Mouse (Mus musculus): ENCODE results near the gene Clec2i.
"Not testable (repeated sequence)": the region's sequence is repeated elsewhere in the genome, so short reads cannot be mapped to it uniquely, and the experiment has no call there.

The Clec2i gene

DNA sequence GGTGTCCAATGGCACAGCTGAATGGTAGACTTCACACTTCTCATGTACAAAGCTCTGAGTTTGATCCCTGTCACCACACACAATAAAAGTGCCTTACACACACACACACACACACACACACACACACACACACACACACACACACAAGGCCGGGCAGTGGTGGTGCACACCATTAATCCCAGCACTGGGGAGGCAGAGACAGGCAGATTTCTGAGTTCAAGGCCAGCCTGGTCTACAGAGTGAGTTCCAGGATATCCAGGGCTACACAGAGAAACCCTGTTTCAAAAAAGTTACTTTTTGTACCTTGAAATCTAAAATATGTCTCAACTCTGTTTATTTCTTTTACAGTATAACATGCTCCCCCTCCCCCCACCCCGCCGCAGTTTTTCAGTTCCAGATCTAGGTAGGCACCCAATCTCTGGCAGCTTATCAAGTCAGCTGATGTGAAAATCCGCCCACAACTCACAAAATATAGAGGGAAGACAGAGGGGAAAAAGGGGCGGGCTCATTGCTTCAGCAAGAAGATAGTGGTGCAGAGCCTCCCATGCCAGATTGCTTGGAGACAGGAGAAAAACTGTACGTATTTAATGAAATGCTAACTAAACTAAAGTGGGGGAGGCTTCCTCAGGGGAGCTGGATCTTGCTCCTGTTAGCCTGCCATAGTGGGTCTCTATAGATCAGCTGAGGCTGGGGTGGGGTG lies at the start of gene Clec2i:
TSS of gene Clec2i (plus strand) at position 498 of the 700 bp plus-strand sequence.
- not testable (repeated sequence) for DNase-seq (ENCODE audit: low read depth in 1 of 2, low spot score in 2 of 2)

DNA sequence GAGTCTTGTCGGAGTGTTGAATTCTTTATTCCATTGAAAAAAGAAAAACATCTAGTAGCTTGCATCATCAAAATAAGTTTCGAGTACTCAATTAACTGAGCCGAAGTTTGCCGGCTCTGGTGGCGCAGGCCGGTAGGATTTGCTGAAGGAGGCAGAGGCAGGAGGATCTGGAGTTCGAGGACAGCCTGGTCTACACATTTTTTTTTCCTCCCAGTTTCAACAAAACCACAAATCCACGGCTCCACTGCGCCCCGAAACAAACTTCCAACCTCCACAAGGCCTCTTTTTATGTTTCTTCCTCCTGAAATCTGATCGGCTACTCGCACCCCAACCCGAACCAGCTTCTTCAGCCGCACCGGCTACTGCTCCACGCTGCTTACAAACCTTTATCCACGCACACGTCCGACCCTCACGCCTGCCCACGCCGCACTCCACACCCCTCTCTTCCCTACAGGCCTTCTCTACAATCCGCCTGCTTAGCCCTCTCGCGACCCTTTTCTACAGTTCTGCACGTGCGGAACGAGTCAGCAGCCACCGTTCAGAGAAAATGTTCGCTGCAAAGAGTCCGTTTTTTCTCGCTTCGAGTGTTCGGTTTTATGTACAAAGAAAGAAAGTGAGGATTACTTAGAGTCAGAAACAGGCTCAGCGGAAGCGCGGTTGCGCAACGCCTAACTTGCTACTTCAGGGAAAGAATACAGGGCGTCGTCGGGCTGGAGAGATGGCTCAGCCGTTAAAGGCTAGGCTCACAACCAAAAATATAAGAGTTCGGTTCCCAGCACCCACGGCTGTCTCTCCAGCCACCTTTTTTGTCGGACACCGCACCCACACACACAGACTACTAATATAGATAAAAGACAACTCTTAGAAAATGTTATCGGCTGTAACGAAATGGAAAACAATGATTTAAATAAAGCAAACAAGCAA lies 48.8 kb upstream of the Clec2i start:
- peak; percentile 86 to 94 for DNase-seq (ENCODE audit: low read depth in 1 of 2, low spot score in 2 of 2)

DNA sequence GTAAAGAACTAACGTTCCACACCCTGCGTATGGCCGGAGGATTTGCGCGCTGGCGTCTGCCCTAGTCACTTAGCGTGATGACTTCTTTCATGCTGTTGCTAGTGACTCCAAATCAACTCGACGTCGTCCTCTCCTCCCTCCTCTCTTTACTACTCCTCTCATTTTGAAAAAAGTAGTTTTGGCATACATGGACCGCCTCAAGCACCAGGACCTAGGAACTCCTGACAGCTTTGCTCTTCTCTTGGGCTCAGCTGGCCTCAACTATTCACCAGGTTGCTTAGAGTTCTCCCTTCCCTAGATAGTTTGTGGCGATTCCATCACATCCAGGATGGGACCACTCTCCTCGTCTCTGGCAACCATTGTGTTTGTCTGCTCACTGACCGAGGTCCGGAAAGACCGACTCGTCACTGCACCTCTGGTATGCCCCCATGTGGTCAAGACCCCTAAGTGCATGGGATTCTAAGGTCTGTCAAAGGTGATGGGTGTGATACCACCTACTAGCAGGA lies 48.1 kb upstream of the Clec2i start:
- peak; percentile 75 to 87 for DNase-seq (ENCODE audit: low read depth in 1 of 2, low spot score in 2 of 2)

DNA sequence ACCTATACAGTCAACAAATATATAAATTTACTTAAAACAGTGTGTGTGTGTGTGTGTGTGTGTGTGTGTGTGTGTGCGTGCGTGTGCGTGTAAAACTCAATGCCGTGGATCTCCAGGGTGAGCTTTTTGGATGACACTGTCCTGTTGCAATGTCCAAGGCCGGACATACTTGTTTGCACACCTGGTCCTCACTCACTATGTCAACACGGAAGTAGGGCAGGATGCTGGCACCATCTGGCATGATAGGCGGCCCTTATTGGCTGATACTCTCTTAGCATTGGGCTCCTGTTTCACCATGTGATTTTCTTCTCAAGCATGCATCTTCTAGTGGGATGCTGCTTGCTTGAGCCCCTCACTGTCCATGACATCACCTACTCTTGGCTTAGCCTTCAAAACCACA lies 47.5 kb upstream of the Clec2i start:
- DNase-seq (ENCODE audit: low read depth in 1 of 2, low spot score in 2 of 2), result no peak

DNA sequence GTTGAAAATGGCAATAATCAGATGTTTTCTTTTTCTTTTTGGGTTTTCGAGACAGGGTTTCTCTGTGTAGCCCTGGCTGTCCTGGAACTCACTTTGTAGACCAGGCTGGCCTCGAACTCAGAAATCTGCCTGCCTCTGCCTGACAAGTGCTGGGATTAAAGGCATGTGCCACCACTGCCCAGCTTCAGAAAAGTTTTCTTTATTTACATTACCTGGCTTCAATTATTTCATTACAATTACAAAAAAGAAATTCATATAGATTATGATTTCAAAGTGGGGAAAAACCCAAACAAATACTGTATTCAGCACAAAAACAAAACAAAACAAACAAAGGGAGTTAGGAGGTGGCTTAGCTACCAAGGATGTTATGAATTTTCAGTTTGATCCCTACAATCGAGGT lies 46.7 kb upstream of the Clec2i start:
- not testable (repeated sequence) for DNase-seq (ENCODE audit: low read depth in 1 of 2, low spot score in 2 of 2)

DNA sequence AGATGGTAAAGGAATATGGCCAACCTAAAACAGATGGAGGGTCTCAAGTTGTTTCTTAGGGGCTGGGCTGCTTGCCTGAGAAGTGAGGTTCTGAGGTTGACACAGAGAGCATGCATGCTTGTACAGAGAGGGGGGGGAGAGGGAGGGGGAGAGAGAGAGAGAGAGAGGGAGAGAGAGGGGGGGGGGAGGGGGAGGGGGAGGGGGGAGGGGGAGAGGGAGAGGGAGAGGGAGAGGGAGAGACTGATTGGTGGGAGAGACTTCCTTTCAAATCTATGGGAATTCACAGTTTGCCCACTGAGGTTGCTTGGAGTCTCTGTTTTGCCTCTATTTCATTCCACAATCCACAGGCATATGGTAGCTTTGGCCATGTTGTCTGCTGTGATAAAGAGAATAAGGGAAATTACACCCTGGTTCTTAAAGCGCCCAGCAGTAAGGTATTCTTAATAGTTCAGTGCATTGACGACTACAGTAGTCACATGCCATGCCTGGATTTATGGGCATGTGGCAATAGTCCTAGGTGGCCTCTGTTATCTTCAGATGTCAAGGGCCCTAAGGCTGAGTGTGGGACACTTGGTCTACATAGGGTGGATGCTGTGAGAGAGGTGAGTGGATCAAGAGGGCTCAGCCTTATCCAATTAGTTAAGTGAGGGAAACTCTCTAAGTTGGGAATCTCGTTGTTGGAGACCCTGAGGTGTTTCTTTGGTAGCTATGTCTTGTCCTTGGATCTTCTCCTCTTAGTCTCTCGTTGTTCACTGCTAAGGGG lies 45.9 kb upstream of the Clec2i start:
- no peak for DNase-seq (ENCODE audit: low read depth in 1 of 2, low spot score in 2 of 2)

DNA sequence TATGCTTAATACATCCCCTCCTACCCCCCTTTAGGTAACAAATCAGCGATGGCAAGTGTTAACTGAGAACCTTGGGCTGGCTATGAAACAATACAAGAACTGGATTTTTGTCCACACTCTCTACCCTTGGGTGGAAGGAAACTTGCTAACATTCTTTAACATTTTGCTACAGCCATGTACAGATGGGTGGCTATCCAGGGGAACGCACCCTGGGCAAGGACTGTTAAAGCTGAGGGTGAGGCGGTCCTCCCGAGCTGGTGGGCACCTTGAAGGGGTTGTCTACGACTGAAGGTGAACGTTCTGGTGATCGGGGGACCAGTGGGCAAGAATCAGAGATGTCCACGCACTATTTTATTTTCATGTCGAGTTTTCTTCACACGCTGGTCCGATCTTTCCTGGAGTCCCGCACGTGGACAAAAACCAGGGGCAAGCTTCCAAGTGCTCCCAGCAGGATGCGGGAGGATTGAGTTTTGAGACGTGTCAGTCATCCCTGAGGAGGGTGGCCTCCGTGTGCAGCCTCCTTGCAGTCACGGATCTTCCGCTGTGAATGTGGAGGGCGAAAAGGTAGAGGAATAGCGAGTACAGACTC lies 44.9 kb upstream of the Clec2i start:
- DNase-seq (ENCODE audit: low read depth in 1 of 2, low spot score in 2 of 2), result no peak

DNA sequence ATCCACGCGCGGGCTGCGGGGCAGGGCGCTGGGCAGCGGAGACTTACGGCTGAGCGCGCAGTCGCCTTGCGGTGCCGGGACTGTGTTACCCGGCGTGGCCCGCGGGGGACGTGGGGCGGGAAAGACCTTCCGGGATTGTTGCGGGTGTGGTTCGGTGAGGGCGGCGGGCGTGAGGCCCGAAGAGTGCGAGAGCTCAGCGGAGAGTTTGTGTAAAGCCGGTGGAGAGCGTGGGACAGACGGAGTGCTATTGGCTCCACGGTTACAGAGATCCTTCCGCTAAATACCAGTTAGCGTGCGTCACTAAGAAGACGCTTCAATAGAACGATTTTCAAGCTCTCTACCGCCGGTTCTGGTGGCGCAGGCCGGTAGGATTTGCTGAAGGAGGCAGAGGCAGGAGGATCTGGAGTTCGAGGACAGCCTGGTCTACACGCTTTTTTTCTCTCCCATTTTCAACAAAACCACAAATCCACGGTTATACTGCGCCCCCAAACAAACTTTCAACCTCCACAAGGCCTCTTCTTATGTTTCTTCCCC lies 44.4 kb upstream of the Clec2i start:
- DNase-seq (ENCODE audit: low read depth in 1 of 2, low spot score in 2 of 2), result peak; percentile 79 to 88

DNA sequence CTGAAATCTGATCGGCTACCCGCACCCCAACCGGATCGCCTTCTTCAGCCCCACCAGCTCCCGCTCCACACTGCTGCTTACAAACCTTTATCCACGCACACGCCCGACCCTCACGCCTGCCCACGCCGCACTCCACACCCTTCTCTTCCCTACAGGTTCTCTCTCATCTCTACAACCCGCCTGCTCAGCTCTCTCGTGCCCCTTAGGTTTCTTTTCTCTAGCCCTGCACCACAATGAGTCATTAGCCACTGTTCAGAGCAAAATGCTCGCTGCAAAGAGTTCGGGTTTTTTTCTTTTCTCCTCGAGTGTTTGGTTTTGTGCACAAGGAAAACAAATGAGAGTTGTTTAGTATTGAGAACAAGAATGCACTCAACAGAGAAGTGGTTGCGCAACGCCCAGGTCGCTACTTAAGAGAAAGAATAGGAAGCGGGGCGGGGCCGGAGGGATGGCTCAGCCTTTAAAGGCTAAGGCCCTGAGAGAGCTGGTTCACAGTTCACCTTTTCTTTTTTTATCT lies 43.9 kb upstream of the Clec2i start:
- peak in 1 of 2 experiments; percentile 52 for DNase-seq (ENCODE audit: low read depth in 1 of 2, low spot score in 2 of 2)

DNA sequence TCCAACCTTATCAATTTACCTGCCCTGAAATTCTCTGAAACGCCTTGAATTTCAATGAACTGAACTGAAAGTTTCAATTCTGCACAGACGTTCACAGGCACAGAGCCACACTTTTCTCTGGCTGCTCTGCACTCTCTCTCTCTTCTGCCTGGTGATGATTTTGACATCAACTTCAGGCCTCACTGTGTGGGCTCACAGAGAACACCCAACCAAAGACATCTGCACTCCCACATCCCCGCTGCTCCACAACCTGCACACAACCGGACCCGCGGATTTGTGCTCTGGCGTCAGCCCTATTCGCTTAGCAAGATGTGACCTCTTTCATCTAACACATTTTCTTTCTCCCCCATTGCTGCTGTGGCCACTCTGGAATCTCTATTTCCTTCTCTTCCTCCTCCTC lies 43.3 kb upstream of the Clec2i start:
- no peak for DNase-seq (ENCODE audit: low read depth in 1 of 2, low spot score in 2 of 2)

DNA sequence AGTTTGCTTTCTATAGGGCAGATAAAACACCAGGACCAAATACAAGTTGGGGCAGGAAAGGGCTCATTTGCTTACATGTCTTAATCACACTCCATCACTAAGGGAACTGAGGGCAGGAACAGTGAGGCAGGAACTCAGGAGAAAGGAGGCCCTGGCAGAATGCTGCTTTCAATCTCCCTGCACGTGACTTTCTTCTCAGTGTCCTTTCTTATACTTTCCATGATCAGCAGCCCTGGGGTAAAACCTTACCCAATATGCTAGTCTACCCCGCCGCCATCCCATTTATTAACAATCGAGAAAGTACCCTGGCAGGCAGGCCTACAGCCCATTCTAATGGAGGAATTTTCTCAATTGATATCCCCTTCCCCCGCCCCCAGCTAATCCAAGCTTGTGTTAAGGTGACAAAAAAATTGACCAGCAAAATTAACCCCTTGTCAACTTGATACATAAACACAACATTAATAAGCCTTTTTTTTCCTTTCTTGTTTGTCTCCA lies 42.8 kb upstream of the Clec2i start:
- no peak for DNase-seq (ENCODE audit: low read depth in 1 of 2, low spot score in 2 of 2)

DNA sequence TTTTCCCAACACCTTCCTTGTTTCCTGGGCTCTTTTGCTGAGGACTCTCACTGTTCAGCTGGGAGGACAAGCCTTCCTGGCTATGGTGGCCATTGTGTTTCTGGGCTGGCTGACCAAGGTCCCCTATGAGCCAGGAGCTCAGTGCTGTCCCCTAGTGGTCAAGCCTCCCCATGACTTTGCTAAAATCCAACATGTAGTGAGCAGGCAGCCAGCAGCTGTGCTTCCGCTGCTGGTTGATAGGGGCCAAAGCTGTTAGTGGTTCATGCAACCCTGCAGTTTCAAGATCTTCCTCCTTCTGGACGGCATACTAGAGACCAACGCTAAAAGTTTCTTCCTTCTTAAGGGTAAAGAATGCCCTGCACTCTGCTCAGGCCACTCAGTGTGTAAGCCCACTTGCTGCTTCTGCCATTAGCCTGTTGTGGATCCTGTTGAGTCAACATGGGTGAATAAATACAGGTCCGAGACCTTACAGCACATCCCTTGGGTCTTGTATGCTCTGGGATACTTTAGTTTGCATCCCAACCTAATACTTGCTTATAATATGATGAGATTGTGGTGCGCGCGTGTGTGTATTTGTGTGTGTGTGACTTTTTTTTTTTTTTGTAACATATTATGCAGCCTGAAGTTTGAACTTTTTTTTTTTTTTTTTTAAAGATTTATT lies 41.9 kb upstream of the Clec2i start:
- peak; percentile 86 to 89 for DNase-seq (ENCODE audit: low read depth in 1 of 2, low spot score in 2 of 2)

DNA sequence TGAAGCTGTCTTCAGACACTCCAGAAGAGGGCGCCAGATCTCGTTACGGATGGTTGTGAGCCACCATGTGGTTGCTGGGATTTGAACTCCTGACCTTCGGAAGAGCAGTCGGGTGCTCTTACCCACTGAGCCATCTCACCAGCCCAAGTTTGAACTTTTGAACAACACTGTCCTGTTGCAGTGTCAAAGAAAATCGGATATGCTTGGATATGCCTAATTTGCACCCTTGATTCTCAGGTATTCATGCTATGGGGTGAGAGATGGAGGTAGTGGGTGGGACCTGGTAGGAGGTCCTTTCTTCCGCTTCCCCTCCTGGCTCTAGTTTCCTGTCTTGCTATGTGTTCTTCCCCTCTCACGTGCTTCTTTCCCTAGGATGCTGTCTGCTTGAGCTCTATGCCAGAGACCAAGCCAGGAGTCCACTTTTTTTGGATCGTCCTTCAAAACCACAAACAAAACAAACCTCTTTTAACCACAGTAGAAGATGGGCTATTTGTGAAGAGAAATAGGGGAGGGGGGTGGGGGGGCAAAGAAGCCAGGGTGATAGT lies 41.3 kb upstream of the Clec2i start:
- DNase-seq (ENCODE audit: low read depth in 1 of 2, low spot score in 2 of 2), result no peak

DNA sequence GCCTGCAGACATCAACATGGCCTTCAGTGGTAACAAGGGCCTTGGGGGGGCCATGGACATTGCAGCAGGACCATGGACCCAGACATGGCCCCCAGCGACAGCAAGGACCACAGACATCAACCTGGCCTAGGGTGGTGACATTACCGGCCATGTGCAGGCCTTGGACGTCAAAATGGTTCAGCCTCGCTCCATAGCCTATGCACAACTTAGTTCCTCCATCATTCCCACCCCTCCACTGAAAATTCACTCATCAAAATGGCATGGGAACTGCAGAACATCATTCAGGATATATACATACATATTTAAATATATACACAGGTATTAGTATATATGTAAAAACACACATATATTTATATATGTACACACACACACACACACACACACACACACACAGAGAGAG lies 40.0 kb upstream of the Clec2i start:
- DNase-seq (ENCODE audit: low read depth in 1 of 2, low spot score in 2 of 2), result no peak

DNA sequence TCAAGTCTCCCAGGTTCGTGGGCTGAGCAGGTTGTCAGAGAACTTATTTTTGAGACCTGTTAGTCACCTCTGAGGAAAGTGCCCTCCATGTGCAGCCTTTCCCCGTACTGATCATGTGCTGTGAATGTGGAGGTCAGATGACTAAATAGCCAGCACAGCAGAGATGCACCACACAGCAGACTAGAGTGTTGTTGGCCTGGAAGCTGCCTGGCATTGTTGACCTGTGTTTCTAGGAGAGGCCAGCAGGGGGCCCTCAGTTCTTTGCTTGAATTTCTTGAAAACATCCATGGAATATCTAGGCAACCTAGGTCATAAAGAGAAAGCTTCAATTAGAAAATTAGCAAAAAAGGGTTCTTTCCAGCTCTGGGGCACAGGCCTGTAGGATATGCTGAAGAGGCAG lies 37.5 kb upstream of the Clec2i start:
- DNase-seq (ENCODE audit: low read depth in 1 of 2, low spot score in 2 of 2), result no peak

DNA sequence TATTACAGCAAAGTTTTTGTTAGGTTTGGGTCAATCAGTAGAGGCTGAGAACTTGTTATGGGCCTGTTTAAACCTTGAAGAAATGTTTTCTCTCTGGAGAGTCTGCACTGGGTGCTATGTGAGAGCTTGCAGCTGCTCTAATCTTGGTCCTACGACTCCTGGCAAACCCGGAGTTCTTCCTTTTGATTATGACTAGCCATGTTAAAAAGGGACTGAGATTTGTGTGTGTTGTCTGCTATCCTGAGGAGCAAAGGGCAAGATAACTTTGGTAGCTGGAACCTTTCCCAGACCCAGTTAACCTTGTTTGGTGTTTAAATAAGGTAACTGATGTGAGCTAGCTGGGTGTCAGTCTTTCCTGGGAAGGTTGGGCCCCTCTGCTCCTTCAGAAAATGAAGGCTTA lies 36.7 kb upstream of the Clec2i start:
- DNase-seq (ENCODE audit: low read depth in 1 of 2, low spot score in 2 of 2), result no peak

DNA sequence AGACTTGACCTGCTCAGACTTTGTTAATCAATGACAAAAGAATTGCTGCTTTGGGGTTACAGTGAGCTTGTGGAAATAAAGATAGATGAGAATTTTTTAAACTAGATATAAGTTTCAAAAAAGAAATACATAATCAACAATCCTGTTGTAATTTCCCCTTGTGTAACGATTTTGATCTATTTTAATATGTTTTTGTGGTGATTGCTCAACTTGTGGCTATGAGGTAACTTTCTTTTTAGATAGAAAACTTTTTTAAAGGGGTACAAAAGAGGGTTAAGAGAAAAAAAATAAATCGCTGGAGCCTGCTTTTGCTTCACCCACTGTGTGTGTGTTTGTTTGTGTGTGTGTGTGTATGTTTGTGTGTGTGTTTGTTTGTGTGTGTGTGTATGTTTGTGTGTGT lies 36.2 kb upstream of the Clec2i start:
- no peak for DNase-seq (ENCODE audit: low read depth in 1 of 2, low spot score in 2 of 2)

DNA sequence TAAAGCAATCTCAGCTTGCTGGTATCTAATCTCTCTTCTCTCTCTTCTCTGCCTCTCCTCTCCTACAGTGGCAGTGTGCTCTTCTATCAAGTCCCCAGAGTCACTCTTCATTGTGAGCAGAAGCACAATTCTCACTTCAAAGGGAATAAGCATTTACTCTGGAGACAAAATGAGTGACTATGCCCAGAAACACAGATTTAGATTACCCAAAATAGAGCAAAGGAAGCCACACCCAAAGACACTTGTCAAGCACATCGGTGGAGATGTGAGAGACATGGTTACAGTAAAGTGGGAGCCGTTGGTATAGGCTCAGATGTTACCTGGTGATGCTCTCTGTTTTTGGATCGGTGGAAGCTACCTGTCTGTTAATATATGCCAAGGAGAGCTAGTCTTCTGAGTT lies 34.6 kb upstream of the Clec2i start:
- no peak for DNase-seq (ENCODE audit: low read depth in 1 of 2, low spot score in 2 of 2)

DNA sequence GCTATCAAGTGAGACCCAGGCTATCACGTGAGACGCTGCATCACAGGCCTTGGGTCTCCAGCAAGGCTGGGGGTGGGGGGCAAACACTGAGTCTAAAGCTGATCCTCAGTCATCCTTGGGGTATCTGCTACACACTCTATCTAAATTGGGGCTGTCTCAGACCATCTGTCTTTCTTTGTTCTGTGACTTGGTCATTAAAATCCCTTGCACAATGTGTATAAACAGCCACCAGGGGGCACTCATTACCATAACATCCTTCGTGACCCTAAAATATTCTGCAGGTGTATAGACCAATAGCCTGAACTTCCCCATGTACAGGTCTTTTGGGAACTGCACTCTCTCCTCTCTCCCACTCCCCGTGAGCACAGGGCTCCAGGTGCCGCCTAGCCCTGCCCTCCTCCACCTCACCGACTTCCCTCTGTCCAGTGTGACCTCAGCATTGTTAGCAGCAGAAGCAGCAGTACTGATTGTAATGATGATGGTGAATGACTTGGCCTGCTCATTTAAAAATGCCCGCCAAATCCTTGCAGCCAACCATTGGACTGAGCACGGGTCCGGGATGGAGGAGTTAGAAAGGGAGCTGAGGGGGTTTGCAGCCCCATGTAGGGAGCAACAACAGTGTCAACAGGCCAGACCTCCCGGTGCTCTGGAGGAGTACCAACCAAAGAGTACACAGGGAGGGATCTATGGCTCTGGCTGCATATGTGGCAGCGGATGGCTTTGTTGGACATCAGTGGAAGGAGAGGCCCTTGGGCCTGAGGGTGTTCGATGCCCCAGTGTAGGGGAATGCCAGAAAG lies 33.2 kb upstream of the Clec2i start:
- DNase-seq (ENCODE audit: low read depth in 1 of 2, low spot score in 2 of 2), result peak in 1 of 2 experiments; percentile 63
